Mouse (Mus musculus): Measurements from ENCODE around the gene Brinp2.

The Brinp2 gene

DNA sequence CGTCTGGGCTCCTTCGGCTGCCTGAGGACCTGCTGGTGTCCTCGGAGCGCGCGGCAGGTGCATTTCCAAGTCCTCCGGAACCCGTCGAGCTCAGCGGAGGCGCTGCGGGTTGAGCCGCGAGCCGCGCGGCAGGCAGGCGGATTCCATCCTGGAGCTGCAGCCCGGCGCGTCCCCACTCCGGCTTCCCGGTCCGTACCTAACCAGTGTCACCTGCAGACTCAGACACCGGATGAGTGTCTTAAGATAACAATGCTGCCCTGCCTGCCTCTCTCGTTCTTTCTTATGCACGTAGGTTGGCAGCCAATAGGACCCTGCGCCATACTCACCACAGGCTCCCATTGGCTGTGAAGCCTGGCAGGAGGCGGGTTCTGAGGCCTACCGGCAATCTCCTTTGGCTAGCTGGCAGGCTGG, at the start of gene Brinp2:
Gene Brinp2 (minus strand): TSS at position 276 of the 411 bp plus-strand sequence.
- DNase-seq = peak; percentile 94 to 97

DNA sequence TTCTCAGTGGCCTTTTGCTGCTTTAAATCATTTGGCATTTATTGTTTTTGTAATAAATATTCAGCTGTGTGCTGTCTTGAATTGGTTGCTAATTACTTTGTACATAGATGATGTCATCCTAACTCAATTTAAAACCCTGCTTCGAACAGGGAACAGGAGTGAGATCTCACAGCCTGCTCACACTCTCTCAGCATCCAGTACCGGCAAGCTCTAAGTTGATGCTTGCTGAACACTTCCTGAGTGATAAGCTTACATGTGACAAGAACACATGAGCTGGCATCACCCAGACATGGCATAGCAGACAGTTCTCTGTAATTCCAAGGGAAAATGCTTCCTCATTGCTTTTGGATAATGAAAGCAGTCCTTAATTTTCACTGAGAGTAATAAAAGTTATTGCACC, 44.8 kb upstream of the Brinp2 start:
- DNase-seq = no peak

DNA sequence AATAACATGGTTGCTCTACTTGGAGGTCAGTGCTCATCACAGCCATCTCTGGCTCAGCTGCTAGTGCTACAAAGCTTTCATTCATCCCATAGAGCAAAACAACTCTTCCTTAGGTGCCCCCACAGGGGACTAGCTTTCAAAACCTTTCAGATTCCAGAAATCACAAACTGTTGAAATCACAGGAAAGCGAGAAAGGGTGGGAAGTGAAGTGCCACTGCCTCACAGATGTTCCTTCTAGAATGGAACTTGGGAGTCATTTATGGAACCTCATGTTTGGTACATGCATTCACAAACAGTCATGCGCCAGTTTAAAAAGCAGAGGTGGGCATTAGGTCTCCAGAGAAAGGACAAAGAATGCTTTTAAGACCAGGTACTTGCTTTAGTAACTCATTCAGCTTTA, 40.9 kb upstream of the Brinp2 start:
- no peak for DNase-seq

DNA sequence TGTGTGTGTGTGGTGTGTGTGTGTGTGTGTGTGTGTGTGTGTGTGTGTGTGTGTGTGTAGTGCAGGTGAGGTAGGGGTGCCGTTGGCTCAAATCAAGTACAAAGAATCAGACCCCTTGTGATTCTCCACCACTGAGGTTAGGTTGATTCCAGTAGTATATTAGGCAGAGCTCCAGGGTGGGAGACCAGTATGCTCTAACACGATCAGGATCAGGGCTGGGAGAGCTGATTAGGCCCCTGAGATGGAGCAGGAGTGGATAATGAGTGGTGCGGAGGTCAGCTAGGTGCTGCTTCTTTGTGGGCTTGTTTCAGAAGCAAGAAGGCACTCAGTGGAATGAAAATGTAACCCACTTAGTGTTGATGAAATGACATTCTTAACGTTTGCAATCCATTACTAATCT, 34.6 kb upstream of the Brinp2 start:
- no peak for DNase-seq

DNA sequence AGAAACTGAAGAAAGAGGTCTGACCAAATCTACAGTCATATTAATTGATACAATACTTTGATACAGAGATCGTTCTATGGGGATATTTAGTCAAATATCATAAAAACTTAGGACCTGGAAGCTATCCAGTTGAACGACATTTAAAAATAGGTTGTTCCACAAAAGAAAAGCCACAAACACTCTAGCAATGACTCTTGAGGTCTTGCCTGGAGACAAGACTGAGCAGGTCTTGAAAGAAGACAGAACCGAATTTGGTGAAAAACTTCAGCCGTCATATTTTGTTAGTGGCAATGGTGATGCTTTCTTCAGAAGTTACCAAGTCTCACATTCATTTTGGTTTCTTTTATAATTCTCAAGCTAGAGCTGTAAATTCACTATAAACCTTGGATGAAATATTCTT, 32.9 kb upstream of the Brinp2 start:
- DNase-seq = no peak

DNA sequence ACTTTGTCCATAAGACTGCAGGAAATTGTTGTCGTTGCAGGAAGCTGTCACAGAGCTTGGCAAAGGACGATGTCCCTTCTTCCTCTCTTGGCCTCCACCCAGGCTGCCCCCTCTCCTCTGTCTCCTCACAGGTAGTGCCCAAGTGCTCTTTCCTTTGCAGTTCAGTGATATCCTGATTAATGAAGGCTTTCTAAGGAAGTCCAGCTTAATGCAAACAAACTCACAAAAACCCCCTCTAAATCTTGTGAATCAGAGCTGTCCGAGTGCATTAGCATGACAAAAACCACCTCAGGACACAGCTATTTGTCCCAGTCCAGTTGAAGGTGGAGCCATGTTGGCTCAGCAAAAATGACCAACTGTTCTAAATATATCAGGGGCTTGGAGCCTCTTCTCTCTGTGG, 30.7 kb upstream of the Brinp2 start:
- no peak for DNase-seq

DNA sequence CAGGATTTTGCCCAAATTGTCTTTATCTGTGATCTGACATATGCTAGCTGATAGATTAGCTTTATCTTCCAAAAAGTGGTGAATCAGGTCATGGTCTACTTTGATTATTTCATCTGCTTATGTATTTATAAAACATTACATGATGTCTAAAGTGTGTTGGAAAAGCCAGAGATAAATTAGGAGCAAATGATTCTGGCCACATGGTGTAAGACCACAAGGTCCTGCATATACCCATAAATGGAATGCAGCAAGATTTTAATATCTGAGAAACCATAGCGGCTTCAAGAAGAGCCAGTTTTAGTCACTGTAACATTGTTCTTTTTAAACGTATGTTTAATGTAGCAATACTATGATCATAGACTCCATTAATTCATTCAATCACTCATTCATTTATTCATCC, 29.2 kb upstream of the Brinp2 start:
- DNase-seq = no peak

DNA sequence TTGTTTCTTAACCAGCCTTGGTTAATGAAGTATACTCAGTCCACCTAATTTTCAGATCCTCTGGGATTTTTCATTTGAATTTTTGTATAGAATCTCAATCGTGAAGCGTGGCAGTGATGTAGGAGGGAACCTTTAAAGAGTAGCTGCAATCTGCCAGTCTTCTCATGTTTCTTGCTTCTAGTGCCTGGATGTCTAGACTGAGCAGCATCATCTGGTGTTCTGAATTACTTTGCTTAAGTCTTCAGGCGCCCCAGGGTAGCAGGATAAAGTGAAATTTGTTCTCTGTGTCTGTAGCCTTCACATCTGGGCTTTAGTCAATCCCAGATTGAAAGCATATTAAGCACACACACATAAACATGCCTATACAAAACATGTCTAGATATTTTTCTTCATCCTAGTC, 27.1 kb upstream of the Brinp2 start:
- DNase-seq = no peak

DNA sequence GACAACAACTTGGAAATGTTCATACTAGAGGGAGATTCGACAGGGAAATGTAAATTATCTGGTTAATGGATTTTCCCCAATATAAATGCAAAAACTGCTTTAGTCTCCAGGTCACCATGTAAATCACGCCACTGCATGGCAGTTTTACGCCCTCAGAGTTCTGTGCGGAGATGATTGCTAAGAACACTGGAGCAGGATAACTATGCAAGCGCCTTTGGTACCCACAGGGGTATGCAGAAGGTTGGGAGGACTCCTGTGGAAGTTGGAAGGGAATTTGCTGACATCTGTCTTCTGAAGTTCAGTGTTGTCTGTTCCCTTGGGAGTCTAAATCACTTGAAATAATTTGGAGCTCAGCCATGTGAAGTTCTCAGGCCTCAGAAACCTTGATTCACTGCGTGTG, 26.2 kb upstream of the Brinp2 start:
- no peak for DNase-seq

DNA sequence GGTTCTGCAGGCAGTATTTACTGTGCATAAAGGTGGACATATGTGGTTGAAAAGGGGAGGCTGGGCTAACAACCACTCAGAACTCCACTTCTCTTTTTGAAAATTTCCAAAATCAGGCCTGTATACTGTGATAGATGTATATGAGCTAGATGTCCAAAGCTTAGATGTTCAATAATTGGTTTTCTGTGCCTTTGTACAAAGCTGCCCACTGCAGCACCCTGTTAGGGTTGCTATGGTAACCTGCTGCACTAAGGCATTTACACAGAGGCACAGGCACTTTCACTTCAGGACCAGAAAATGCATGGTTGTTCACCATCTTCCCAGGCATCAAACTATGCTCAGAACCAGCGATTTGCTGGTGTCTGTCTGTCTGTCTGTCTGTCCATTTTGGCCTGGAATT, 8.3 kb upstream of the Brinp2 start:
- no peak for DNase-seq

DNA sequence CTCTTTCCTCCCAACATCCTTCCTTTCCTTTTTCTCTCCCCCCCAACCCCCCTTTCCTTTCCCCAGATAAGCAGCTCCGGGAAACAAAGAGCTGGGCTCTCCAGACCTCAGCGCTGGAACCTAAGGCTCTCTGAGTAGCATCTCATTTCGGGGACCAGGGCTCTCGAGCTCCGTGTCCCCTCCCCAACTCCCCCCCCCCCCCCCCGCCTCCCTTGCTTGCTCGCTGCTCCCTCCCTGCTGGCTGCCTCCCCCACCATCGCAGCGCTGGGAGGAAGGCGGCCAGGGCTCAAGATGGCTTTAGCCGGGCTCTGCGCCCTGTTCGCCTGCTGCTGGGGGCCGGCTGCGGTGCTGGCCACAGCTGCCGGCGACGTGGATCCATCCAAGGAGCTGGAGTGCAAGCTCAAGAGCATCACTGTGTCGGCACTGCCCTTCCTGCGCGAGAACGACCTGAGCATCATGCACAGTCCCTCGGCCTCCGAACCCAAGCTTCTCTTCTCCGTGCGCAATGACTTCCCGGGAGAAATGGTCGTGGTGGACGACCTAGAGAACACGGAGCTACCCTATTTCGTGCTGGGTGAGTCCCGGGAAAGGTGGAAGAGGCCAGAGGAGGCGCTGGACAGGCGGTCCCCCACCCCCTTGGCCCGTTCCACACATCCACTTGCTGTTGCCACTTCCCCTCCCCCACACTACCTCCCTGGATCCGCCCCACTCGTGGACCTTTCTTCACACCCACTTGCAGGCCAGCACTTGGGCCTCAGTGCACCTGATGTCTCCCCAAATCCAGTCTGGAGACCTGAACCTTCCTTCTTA, 6.4 kb upstream of the Brinp2 start:
- peak; percentile 62 to 67 for DNase-seq

DNA sequence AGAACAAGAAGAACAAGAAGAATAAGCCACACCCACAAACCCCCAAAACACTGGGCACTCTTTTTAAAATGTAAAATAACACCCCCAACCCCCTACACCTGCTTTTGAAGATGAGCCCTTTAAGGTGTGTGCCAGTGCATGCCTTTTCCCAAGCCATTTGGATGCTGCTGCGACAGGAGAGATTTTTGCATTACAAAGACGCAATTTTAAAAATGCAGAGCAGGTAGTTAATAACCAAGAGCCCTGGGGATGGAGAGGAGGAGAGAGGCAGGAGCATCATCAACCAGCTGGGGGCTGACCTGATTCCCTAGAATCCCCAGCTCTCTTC, 5.8 kb upstream of the Brinp2 start, which contains the start of gene Astn1:
Gene Astn1 (plus strand): TSS at position 310 of the 328 bp plus-strand sequence.
- no peak for DNase-seq

DNA sequence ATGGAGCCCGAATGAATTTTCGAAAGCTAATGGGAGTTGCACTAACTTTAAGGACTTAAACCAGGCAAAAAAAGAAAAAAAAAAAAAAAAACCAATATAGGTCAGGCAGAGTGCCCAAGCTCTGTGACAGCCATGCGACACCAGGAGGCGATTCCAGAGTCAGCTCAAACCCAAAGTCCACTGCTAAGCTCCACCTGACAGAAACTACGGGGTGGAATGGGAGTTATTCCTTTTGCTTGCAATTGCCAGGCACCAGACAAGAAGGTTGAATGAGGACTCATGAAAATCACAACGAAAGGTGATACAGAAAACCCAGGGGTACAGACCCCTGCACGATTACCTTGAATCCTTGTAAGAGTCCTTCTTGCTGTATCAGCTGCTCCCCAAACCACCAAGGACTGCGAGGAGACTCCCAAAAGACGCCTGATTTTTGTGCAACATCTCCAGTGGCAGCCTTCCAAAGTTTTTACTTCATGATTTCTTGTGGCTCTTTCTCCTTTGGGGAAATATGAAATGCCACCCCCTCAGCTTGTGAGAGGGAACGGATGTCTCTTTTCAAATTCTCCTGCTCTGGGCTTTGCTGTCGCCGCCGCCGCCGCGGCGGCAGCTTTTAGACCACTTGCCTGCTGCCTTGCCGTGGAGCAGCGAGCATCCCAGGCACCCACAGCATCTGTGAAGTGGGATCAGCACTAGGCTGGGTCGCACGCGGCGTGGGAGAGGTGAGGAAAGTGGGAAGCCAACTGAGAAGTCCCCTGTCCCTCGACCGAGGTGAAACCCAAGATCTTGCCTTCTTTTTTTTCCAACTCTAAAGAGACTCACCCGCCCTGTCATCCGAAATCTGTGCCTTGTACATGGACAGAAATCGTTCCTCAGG, 712 bp downstream of the Brinp2 start:
- DNase-seq = peak in 1 of 2 experiments; percentile 49

DNA sequence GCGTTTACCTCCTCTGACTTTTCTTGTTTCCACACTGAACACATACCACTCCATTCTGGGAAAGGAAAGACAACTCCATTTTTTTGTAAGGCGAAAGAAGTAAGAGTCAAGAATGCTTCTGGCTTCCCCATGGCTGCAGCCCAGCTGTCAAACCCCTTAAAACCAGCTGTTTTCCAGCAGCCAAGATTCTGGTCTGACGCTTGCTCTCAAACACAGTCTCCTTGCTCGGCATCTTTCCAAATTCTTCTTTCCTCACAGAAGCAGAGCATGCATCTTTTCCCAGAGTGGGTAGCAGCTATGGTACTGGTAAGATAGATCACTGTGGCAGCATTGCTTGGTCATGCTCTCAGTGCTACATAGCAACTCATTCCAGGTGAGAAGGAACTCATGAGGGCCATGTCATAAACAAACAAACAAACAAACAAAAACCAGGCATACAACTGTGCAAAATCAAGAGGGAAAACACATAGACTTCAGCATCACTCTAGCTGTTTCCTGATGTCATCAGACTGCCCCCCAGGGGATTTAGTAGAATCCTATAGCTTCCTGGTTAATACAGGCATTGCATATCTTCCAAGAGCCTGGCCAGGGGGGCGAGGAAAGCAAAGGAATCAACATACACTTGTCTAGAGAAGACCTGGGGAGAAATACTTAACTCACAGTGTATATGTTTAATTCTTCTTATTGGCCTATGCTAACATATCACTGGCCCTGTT, 2.3 kb downstream of the Brinp2 start:
- DNase-seq = no peak

DNA sequence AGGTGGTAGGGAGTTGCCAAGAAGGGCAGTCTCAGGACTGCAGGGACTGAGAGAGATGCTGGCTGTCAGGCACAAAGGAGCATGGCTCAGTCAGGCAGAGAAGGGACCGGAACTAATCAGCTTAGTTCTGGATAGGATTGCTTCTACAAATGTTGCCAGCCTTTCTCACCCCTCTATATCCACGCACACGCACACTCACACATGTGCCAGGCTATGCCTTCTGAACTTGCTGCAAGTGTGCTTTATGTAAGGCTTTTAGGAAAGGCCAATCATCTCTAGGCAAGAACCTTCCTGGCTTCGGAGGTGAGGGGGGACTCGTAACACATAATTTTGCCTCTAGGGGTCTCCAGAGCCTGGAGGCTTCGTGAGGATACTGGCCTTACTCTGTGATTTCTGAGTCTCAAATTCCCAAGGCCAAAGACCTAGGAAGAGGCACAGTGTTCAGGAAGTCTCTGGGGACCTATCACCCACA, 12.8 kb downstream of the Brinp2 start:
- DNase-seq = no peak

DNA sequence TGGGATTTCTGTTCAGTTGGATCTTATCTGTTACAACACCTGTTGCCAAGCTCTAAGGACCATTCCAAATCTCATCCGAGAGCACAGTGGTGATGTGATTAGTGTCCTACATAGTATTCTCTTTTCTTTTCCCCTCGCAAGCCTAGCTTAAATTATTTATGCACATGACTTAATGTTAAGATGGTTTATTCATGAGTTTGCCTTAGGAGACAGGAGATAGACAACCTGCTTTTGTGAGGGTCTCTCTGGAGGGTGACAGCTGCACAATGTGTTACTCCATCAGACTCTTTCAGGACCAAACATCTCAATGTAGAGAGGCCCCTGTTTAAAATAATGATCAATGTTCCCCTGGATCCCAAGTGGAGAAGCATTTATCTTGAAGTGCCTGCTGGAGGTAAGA, 27.3 kb downstream of the Brinp2 start:
- no peak for DNase-seq

DNA sequence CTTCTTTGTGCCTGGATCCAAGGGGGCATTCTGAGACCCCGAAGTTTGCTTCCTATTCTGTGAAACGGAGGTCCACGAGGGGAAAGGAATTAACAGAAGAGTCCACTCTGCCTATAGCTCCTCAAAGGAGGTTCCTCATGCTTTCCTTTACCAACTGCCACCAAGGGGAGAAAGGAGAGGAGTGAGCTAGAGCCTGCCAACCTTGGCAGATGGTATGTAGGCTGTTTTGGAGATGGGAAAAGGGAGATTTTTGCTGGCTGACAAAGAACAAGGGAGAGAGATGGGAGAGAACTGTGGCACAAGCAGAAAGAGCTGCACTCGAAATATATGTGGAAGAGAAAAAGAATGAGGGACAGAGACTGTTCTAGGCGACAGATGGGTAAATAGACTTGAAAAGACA, 28.0 kb downstream of the Brinp2 start:
- peak; percentile 70 to 80 for DNase-seq

DNA sequence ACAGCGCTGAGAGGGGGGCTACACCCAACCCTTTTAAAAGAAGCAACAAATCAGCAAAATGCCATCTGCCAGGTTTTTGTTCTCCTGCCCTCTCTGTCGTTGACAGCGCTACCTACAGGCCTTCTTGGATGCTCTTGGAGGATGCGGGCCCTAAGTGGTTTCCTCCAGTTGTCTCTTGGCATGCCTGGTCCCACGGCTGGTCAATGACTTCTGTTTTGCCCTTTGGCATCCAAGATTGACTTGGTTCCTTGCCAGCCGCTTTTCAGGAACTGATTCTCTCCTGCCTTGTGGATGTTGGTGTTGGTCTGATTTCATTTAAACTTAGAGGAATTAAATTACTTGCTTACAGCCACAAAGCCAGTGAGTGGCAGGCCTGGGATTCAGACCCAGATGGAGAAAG, 32.8 kb downstream of the Brinp2 start:
- DNase-seq = peak in 1 of 2 experiments; percentile 19

DNA sequence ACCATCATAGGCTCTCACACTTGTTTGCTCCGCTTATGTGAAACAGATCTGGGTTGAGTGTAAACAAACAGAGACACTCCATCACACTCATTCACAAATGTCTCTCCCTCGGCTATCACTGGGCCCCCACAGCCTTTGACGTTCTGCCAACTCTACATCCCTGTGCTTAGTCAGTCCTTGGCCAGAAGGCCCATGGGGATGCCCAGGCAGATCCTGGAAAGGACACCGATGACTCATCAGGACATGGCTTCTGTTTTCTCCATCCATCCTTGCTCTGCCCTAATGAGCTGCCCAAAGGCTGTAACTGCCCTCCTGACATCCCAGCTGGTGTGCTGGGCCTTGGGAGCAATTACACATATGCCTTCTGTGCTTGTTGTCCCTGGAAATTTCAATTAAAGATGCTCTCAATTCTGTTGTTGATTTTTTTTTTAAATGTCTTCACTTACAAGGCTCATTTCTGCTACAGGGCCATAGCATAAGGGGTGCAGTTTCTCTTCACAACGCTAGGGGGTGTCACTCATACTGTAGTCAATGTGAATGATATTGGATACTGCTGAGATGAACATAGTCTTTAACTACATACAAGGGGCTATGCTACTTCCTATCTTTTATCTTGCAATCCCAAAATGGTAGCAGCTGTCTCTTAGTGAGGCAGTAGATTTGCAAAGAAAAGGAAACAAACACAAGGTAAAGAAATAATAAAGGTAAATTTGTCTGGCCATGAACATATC, 45.5 kb downstream of the Brinp2 start:
- peak; percentile 91 to 95 for DNase-seq

DNA sequence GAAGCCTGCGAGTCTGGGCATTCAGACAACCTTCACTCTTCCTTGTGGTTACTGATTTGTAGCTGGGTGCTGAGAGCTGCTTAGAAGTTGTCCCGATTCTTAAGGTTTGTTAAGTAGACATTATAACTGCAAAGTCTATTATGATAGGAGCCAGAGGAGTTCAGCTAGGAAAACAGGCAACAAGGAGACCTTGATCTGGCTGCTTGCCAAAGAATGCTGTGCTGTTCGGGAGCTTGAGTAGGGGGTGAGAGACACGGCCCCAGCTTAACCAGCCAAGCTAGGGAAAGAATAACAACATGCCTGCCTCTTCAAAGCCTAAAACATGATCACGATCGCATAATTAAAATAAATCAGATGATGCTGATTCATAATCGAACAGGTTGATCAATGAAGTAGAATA, 59.1 kb downstream of the Brinp2 start:
- no peak for DNase-seq

DNA sequence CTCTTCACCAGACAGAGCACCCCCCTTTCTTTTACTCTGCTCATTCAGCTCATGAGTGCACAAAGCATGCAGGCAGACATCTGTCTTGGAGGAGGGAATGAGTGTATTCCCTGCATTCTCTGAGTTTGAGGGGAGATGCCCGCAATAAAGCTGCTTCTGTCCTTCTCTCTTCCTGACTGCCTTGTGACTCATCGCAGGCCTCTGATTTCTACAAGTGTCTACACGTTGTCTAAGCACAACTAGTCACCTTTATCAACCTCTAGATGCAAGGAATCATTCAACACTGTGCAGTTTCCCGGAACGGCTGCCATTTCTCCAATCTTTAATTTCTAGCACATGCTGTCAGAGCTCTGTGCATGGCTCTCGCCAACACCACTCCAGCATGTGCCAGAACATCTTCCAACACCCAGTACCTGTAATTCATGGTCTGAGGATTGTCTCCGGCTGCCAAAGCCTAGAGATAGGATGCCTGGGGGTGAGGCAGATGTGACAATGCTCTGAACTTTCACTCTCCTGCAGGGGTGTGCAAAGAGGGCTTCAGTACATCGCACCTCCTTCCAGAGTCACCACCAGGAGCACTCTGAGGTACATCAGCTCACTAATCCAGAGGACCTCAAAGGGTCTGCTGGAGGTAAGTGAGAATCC, 59.7 kb downstream of the Brinp2 start:
- no peak for DNase-seq

DNA sequence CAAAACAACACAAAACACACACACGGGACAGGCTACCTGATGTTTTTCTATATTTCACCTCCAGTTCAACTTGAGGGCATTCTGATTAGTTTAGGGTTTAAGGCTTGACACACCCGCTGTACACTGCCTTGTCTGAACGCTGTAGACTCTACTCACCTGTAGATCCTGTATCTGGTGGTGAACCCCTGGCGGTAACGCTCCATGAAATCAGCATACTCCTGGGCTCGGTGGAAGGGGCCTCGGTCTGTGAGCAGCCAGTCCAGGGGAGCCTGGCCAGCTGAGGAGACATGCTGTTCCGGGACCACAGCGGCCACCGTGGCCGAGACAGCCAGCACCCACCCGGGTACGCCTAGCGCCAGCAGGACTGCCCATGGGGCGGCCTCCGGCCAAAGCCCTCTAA, 60.9 kb downstream of the Brinp2 start:
- no peak for DNase-seq

All from cerebellum, adult 18-20 months (tissue).